Mouse (Mus musculus): ENCODE measurements around the gene Rnh1.

DNA sequence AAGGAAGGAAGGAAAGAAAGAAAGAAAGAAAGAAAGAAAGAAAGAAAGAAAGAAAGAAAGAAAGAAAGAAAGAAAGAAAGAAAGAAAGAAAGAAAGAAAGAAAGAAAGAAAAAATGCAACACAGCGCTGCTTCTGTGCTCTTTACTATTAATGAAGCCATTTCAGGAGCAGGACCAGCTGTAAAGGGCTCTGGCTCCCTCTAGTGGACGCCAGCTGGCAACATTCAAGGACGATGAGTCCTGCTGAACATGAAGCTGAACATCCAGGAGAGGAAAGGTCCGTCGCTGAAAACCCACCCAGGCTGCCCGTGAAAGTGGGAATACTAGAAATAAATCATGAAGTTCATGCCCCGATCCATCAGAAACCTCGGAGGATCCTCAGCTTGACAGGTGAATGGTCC is 3.5 kb upstream of the Rnh1 start:
- TF ChIP-seq CTCF (IDR thresholded peaks at IDR 0.05; ENCODE audit: insufficient read depth, low read length) (peak; percentile 99), POLR2A (IDR thresholded peaks at IDR 0.05; ENCODE audit: borderline replicate concordance, extremely low read depth, low read depth, low read length) (no peak)
